Mouse (Mus musculus) spleen, adult 2 months (tissue): ENCODE data around the gene Cabs1.

Experiments used
- CTCF ChIP-seq: fragments of 200-500 bp; IDR thresholded peaks from 2 replicates; pipeline ENCODE4 v1.5.1; 2011; ENCODE audit warnings: mild to moderate bottlenecking, inconsistent platforms; ENCODE audit not compliant: insufficient read depth, insufficient read length, insufficient replicate concordance; ENCODE audit errors: extremely low read depth
- POLR2A ChIP-seq: fragments of 200-500 bp; IDR thresholded peaks from 2 replicates; pipeline ENCODE4 v1.6.1; 2011; ENCODE audit warnings: low read depth, low read length, inconsistent platforms

DNA sequence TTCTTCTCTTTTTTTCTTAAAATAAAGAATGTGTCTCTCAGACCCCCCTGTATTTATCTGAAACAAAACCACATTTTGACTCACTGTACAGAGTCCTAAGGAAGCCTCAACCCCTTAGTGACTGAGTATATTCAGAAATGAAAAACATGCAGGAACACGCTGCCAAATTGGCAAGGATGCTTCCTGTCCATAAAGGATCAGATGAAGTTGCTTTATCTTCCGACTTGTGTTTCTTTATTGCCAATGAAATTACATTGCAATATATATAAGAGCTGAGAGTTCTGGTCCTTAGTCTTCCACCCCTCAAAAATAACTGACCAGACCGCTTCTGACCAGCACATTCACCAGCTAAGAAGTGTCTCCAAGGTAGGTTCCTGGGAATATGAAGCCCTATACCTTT, 23.0 kb downstream of the Cabs1 start, which contains the start of gene Smr3a:
- TF ChIP-seq CTCF (no peak), POLR2A (no peak)
